9 mouse cellular contexts compared by ENCODE assay signal in genomic region chr2:166602948-166603347, GRCm38 (mm10).
"Had no signal": no experiment of that assay in that cellular context is flagged by ENCODE, and none has a peak within 500 bp of the region (broad histone marks: within the 10 kb centered on the region; RNA-seq: fewer than 3 reads in every experiment).

No protein-coding gene starts in this region.

- DNase-seq: kidney, adult 2 months; kidney, postnatal 25 days; left cerebral cortex, postnatal 4 days; liver, postnatal 0 days; lung, embryonic 14.5 days; thymus, postnatal 25 days had no signal

- ATAC-seq: intestine, postnatal 0 days; liver, postnatal 0 days; lung, postnatal 0 days; midbrain, embryonic 15.5 days had no signal
